Comparison of ENCODE assay signal across 26 mouse cellular contexts in genomic region chr12:30336301-30336700, GRCm38 (mm10). TPM values are rescaled to one million over a fixed set of nuclear protein-coding genes. Genes with fewer than 3 reads are reported as not detected.
DNase-seq lines count a peak whose midpoint lies in the region; ATAC-seq and TF ChIP-seq lines count a peak whose summit lies in the region.
"Had no signal": no experiment of that assay in that cellular context is flagged by ENCODE, and none has a peak within 500 bp of the region (broad histone marks: within the 10 kb centered on the region; RNA-seq: fewer than 3 reads in every experiment).

No protein-coding gene starts in this region.

- H3K9me3 ChIP-seq in intestine, embryonic 14.5 days (ENCODE audit: control insufficient read depth, low read length) = no peaks in the 10 kb centered on the region
- H3K9me3 ChIP-seq in intestine, postnatal 0 days (ENCODE audit: control insufficient read depth) = no peaks in the 10 kb centered on the region
- H3K9me3 ChIP-seq: forebrain, embryonic 10.5 days; forebrain, embryonic 13.5 days; hindbrain, embryonic 10.5 days; hindbrain, embryonic 13.5 days had no signal

- DNase-seq in intestine, embryonic 14.5 days (ENCODE audit: low spot score) = no peak
- peak; percentile 80 for DNase-seq in kidney, adult 2 months
- no peak for DNase-seq in kidney, postnatal 4 days
- DNase-seq in liver, adult 2 months (ENCODE audit: extremely low read depth, low read depth, low spot score) = peak; percentile 88
- DNase-seq in liver = no peak
- DNase-seq in left cerebral cortex, postnatal 10 days (ENCODE audit: extremely low spot score in 1 of 2, low spot score in 2 of 2) = no peak
- DNase-seq: adrenal gland, postnatal 10 days; adrenal gland, postnatal 36 days; B cell, adult 2 months; cerebellum, adult 18-20 months; cerebellum, adult 9-10 months; cerebellum, postnatal 14 days; gastrocnemius, postnatal 10 days; gastrocnemius, postnatal 36 days; heart, postnatal 36 days had no signal

- no peak overlapping the region for H3K9ac ChIP-seq in intestine, embryonic 14.5 days (ENCODE audit: low read length)
- no peak overlapping the region for H3K9ac ChIP-seq in intestine, postnatal 0 days (ENCODE audit: low read depth, low read length)
- no peak overlapping the region for H3K9ac ChIP-seq in liver, adult 2 months (ENCODE audit: low read depth, low read length)
- H3K9ac ChIP-seq: forebrain, embryonic 13.5 days; hindbrain, embryonic 13.5 days had no signal

- no peak for ATAC-seq in intestine, embryonic 14.5 days (replicated peaks; ENCODE audit: low FRiP score, low TSS enrichment, low read depth)
- no peak for ATAC-seq in intestine, postnatal 0 days
- ATAC-seq: forebrain, embryonic 13.5 days; forebrain, embryonic 16.5 days; Patski had no signal

- 80% methylated on average over 5 of the region's 5 CpGs for WGBS in intestine, embryonic 14.5 days
- 84% methylated on average over 5 of the region's 5 CpGs for WGBS in intestine, postnatal 0 days
- WGBS in kidney, adult 2 months = 55% methylated on average over 5 of the region's 5 CpGs
- WGBS in liver, adult 2 months = 43% methylated on average over 5 of the region's 5 CpGs

- H3K27me3 ChIP-seq in intestine, embryonic 14.5 days (replicated peaks; ENCODE audit: control insufficient read depth, insufficient read depth, low read length) = no peaks in the 10 kb centered on the region
- no peaks in the 10 kb centered on the region for H3K27me3 ChIP-seq in intestine, postnatal 0 days (replicated peaks; ENCODE audit: control insufficient read depth, insufficient read depth, low read length)
- no peaks in the 10 kb centered on the region for H3K27me3 ChIP-seq in kidney, adult 2 months (replicated peaks; ENCODE audit: control insufficient read depth, insufficient read depth, low read length)
- H3K27me3 ChIP-seq in liver, adult 2 months (ENCODE audit: control insufficient read depth, insufficient read depth, low read length) = no peaks in the 10 kb centered on the region
- H3K27me3 ChIP-seq: CH12.LX; forebrain, embryonic 13.5 days; hindbrain, embryonic 13.5 days had no signal

- TF ChIP-seq POLR2A in kidney, adult 2 months (IDR thresholded peaks at IDR 0.05; ENCODE audit: low read depth, low read length) = no peak
- TF ChIP-seq POLR2A in liver, adult 2 months (IDR thresholded peaks at IDR 0.05; ENCODE audit: extremely low read depth, insufficient read depth, low read length) = no peak

- H3K4me2 ChIP-seq in intestine, embryonic 14.5 days (ENCODE audit: low read length) = no peak overlapping the region
- H3K4me2 ChIP-seq in intestine, postnatal 0 days (replicated peaks; ENCODE audit: low read depth) = no peak overlapping the region
- H3K4me2 ChIP-seq: forebrain, embryonic 13.5 days; heart, embryonic 11.5 days; hindbrain, embryonic 13.5 days had no signal

- peaks cover 5% of the 10 kb centered on the region; the same call in 1 of the 2 replicates for H3K4me1 ChIP-seq in intestine, embryonic 14.5 days (replicated peaks; ENCODE audit: control insufficient read depth, insufficient read depth, low read length)
- no peaks in the 10 kb centered on the region for H3K4me1 ChIP-seq in intestine, postnatal 0 days (replicated peaks; ENCODE audit: control insufficient read depth, insufficient read depth, low read length)
- peaks cover 2% of the 10 kb centered on the region for H3K4me1 ChIP-seq in kidney, adult 2 months (ENCODE audit: control insufficient read depth, insufficient read depth, low read length)
- H3K4me1 ChIP-seq in liver, adult 2 months (ENCODE audit: control insufficient read depth, insufficient read depth, low read length) = peaks cover 22% of the 10 kb centered on the region
- H3K4me1 ChIP-seq: forebrain, embryonic 10.5 days; forebrain, embryonic 13.5 days; hindbrain, embryonic 10.5 days; hindbrain, embryonic 13.5 days had no signal

- H3K36me3 ChIP-seq in intestine, embryonic 14.5 days (ENCODE audit: control insufficient read depth, insufficient read depth, low read length) = no peaks in the 10 kb centered on the region; the same call in 1 of the 2 replicates
- no peaks in the 10 kb centered on the region for H3K36me3 ChIP-seq in intestine, postnatal 0 days (ENCODE audit: control insufficient read depth, insufficient read depth)
- no peaks in the 10 kb centered on the region for H3K36me3 ChIP-seq in kidney, adult 2 months (ENCODE audit: control insufficient read depth, insufficient read depth, low read length)
- no peaks in the 10 kb centered on the region for H3K36me3 ChIP-seq in liver, adult 2 months (ENCODE audit: control insufficient read depth, insufficient read depth, low read length)
- H3K36me3 ChIP-seq: forebrain, embryonic 10.5 days; G1E; hindbrain, embryonic 10.5 days; hindbrain, embryonic 13.5 days had no signal

- H3K27ac ChIP-seq in intestine, embryonic 14.5 days (ENCODE audit: low read depth) = peak overlapping the region; percentile 7; the same call in 1 of the 2 replicates
- H3K27ac ChIP-seq in intestine, postnatal 0 days (ENCODE audit: low read depth, low read length) = no peak overlapping the region
- no peak overlapping the region for H3K27ac ChIP-seq in kidney, adult 2 months (ENCODE audit: insufficient read depth, low read depth, low read length)
- H3K27ac ChIP-seq in liver, adult 2 months (replicated peaks; ENCODE audit: insufficient read depth, low read depth, low read length) = no peak overlapping the region
- H3K27ac ChIP-seq: forebrain, embryonic 10.5 days; forebrain, embryonic 13.5 days; hindbrain, embryonic 10.5 days; hindbrain, embryonic 13.5 days had no signal

- no peak for TF ChIP-seq CTCF in intestine, postnatal 0 days (IDR thresholded peaks at IDR 0.05; ENCODE audit: low read depth)
- no peak for TF ChIP-seq CTCF in kidney, adult 2 months (conservative IDR thresholded peaks at IDR 0.05; ENCODE audit: insufficient read depth, insufficient read length, low read depth, low read length)
- TF ChIP-seq CTCF in liver, adult 2 months (IDR thresholded peaks at IDR 0.05; ENCODE audit: low read depth, low read length) = no peak

- intact Hi-C loops in left cerebral cortex, postnatal 10 days (cut with DNase I) = no loop called here

- H3K4me3 ChIP-seq in intestine, embryonic 14.5 days (ENCODE audit: low read depth, low read length) = no peak overlapping the region
- no peak overlapping the region for H3K4me3 ChIP-seq in intestine, postnatal 0 days (ENCODE audit: low read depth, low read length)
- H3K4me3 ChIP-seq in kidney, adult 2 months (ENCODE audit: insufficient read depth, low read depth, low read length) = no peak overlapping the region
- no peak overlapping the region for H3K4me3 ChIP-seq in liver, adult 2 months (ENCODE audit: insufficient read depth, low read depth, low read length)
- H3K4me3 ChIP-seq: forebrain, embryonic 10.5 days; forebrain, embryonic 13.5 days; hindbrain, embryonic 10.5 days; hindbrain, embryonic 13.5 days had no signal

- no peaks in the 10 kb centered on the region for H3K79me2 ChIP-seq in liver, adult 2 months (ENCODE audit: control insufficient read depth, insufficient read depth, low read length)

RNA-seq across cellular contexts. Expression of gene Sntg2, which starts 36.9 kb away (rescaled TPM):
- 43.2 and 50.6 TPM in 2 replicates for polyA plus RNA-seq in intestine, embryonic 14.5 days (2014; fragmentation: Nextera tagmentation; extraction: Ambion mirVana)
- 20.7 and 21.6 TPM in 2 replicates for polyA plus RNA-seq in intestine, postnatal 0 days (2015; fragmentation: Nextera tagmentation; extraction: Ambion mirVana)
- 0.88 and 1.2 TPM in 2 replicates for polyA plus RNA-seq in kidney, adult 2 months (2012; rRNA removed)
- total RNA-seq in liver, adult 2 months (2014; rRNA removed) = 9.7 and 15.7 TPM in 2 replicates
- polyA plus RNA-seq in liver, adult 2 months (2012; rRNA removed) = 4.6 and 9.0 TPM in 2 replicates
- 1 to 10 TPM; 4.7 to 5.1 TPM for total RNA-seq in left cerebral cortex, postnatal 10 days (2021)
- total RNA-seq: CH12.LX; G1E; granulocyte monocyte progenitor cell, adult 5-6 weeks had no signal
- polyA plus RNA-seq: G1E, Patski had no signal

Comparison
In these comparisons a context has a peak if more than half of its experiments do, and no peak if none do; other contexts are left out.
1. DNase-seq: peak in kidney, adult 2 months (single experiment) and liver, adult 2 months (single experiment); none in intestine, embryonic 14.5 days (single experiment), kidney, postnatal 4 days (0 of 2), liver (single experiment) and left cerebral cortex, postnatal 10 days (0 of 2).